Mouse (Mus musculus): Measurements from ENCODE around the gene Kiss1. TPM values are rescaled to one million over a fixed set of nuclear protein-coding genes. Genes with fewer than 3 reads are reported as not detected.
A peak's percentile ranks its signal among the peaks of the same experiment; 100 is the strongest.

The Kiss1 gene
- polyA plus RNA-seq, 1 experiment = not detected

DNA sequence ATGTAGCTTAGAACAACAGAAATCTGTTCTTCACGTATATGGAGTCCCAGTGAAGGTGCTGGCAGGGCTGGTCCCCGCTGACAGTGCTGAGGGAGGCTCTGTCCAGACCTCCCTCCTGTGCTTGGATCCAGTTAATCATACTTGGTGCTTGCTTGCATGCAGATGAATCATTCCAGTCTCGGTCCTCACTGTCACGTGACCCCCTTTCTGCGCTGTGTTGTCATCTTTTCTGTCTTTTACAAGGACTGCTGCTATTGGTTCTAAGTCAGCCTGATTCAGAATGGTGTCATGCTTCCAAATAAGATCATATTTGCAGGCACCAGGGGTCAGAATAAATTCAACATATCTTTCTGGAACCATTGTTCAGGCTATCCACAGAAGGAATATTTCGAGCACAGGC lies 29.8 kb upstream of the Kiss1 start:
- no peak overlapping the region for H3K27ac ChIP-seq (ENCODE audit: insufficient read depth, low read depth, low read length)
- H3K4me1 ChIP-seq (ENCODE audit: control insufficient read depth, insufficient read depth, low read length) = no peaks in the 10 kb centered on the region
- H3K4me3 ChIP-seq (ENCODE audit: insufficient read depth, low read length) = no peak overlapping the region
- TF ChIP-seq POLR2A (IDR thresholded peaks at IDR 0.05; ENCODE audit: borderline replicate concordance, low read depth, low read length) = no peak
- no peak for TF ChIP-seq CTCF (IDR thresholded peaks at IDR 0.05; ENCODE audit: low read depth, low read length)

GRCm38 (mm10) chr1:133292608-133293007 lies 29.1 kb upstream of the Kiss1 start:
- TF ChIP-seq CTCF (IDR thresholded peaks at IDR 0.05; ENCODE audit: low read depth, low read length) (no peak), POLR2A (IDR thresholded peaks at IDR 0.05; ENCODE audit: borderline replicate concordance, low read depth, low read length) (no peak)

GRCm38 (mm10) chr1:133296376-133296775 lies 25.3 kb upstream of the Kiss1 start:
- no peak overlapping the region for H3K27ac ChIP-seq (ENCODE audit: insufficient read depth, low read depth, low read length)
- no peak overlapping the region for H3K4me3 ChIP-seq (ENCODE audit: insufficient read depth, low read length)
- no peaks in the 10 kb centered on the region for H3K4me1 ChIP-seq (ENCODE audit: control insufficient read depth, insufficient read depth, low read length)
- TF ChIP-seq CTCF (IDR thresholded peaks at IDR 0.05; ENCODE audit: low read depth, low read length) (no peak), POLR2A (IDR thresholded peaks at IDR 0.05; ENCODE audit: borderline replicate concordance, low read depth, low read length) (no peak)

More at GRCm38 (mm10) chr1:133292608-133293007, 29.1 kb upstream of the Kiss1 start:
- Histone ChIP-seq H3K4me1 (ENCODE audit: control insufficient read depth, insufficient read depth, low read length) (no peaks in the 10 kb centered on the region), H3K27ac (ENCODE audit: insufficient read depth, low read depth, low read length) (no peak overlapping the region), H3K4me3 (ENCODE audit: insufficient read depth, low read length) (no peak overlapping the region)

- Histone ChIP-seq H3K4me3 (ENCODE audit: insufficient read depth, low read length) (no peak overlapping the region), H3K27ac (ENCODE audit: insufficient read depth, low read depth, low read length) (no peak overlapping the region), H3K4me1 (ENCODE audit: control insufficient read depth, insufficient read depth, low read length) (no peaks in the 10 kb centered on the region)
- no peak for TF ChIP-seq CTCF (IDR thresholded peaks at IDR 0.05; ENCODE audit: low read depth, low read length)
- no peak for TF ChIP-seq POLR2A (IDR thresholded peaks at IDR 0.05; ENCODE audit: borderline replicate concordance, low read depth, low read length)
Observed at GRCm38 (mm10) chr1:133298816-133299215, 22.9 kb upstream of the Kiss1 start.

GRCm38 (mm10) chr1:133302540-133302939 lies 19.1 kb upstream of the Kiss1 start:
- Histone ChIP-seq H3K4me1 (ENCODE audit: control insufficient read depth, insufficient read depth, low read length) (no peaks in the 10 kb centered on the region), H3K4me3 (ENCODE audit: insufficient read depth, low read length) (no peak overlapping the region), H3K27ac (ENCODE audit: insufficient read depth, low read depth, low read length) (no peak overlapping the region)
- TF ChIP-seq CTCF (IDR thresholded peaks at IDR 0.05; ENCODE audit: low read depth, low read length) = no peak
- no peak for TF ChIP-seq POLR2A (IDR thresholded peaks at IDR 0.05; ENCODE audit: borderline replicate concordance, low read depth, low read length)

DNA sequence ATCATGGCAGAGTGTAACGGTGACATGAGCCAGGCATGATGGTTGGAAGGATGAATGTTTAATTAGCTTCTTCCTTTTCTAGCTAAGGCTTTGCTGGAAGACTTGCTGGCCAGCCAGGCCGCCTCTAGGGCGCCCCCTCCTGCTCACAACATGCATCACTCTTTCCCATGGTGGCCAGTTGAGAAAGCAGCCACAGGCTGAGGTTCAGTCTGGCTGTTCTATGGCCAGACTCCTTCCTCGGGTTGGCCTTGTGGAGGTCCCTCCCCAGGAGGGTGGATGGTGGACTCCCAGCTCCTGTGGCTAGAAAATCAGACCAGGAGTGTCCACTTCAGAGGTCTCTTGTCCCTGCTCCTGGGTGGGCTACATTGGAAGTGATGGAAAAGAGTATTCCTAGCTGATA lies 14.8 kb upstream of the Kiss1 start:
- Histone ChIP-seq H3K27ac (ENCODE audit: insufficient read depth, low read depth, low read length) (no peak overlapping the region), H3K4me3 (ENCODE audit: insufficient read depth, low read length) (no peak overlapping the region), H3K4me1 (ENCODE audit: control insufficient read depth, insufficient read depth, low read length) (no peaks in the 10 kb centered on the region)
- TF ChIP-seq POLR2A (IDR thresholded peaks at IDR 0.05; ENCODE audit: borderline replicate concordance, low read depth, low read length) (no peak), CTCF (IDR thresholded peaks at IDR 0.05; ENCODE audit: low read depth, low read length) (peak; percentile 70)

DNA sequence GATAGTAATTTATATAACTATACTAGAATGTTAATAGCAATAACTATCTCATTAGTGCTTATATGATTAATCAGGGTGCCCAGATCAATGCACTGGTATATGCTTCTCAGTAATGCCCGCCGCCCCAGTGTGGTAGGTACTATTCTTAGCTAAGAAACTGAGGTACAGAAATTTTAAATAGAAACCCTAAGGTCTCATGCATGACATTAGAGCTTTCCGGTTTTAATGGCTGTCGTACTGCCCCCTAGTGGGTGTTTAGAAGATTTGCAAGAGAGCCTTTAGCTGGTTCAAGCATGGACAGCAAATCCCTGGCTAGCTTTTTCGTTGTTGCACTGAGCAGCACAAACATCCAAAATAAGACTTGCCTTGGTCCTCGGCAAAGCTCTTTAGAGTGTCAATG lies 14.4 kb upstream of the Kiss1 start:
- no peaks in the 10 kb centered on the region for H3K4me1 ChIP-seq (ENCODE audit: control insufficient read depth, insufficient read depth, low read length)
- no peak overlapping the region for H3K4me3 ChIP-seq (ENCODE audit: insufficient read depth, low read length)
- no peak overlapping the region for H3K27ac ChIP-seq (ENCODE audit: insufficient read depth, low read depth, low read length)
- TF ChIP-seq POLR2A (IDR thresholded peaks at IDR 0.05; ENCODE audit: borderline replicate concordance, low read depth, low read length) (no peak), CTCF (IDR thresholded peaks at IDR 0.05; ENCODE audit: low read depth, low read length) (no peak)

GRCm38 (mm10) chr1:133309652-133310267 lies 11.9 kb upstream of the Kiss1 start, which contains the start of gene Golt1a:
Gene Golt1a, plus strand, starts transcription at chr1:133309800.
- TF ChIP-seq POLR2A (IDR thresholded peaks at IDR 0.05; ENCODE audit: borderline replicate concordance, low read depth, low read length) (no peak), CTCF (IDR thresholded peaks at IDR 0.05; ENCODE audit: low read depth, low read length) (no peak)
- Histone ChIP-seq H3K4me3 (ENCODE audit: insufficient read depth, low read length) (no peak within 1 kb of the TSS), H3K27ac (ENCODE audit: insufficient read depth, low read depth, low read length) (no peak within 1 kb of the TSS)

GRCm38 (mm10) chr1:133311240-133311639 lies 10.4 kb upstream of the Kiss1 start:
- H3K27ac ChIP-seq (ENCODE audit: insufficient read depth, low read depth, low read length) = no peak overlapping the region
- H3K4me3 ChIP-seq (ENCODE audit: insufficient read depth, low read length) = no peak overlapping the region
- TF ChIP-seq CTCF (IDR thresholded peaks at IDR 0.05; ENCODE audit: low read depth, low read length) = no peak
- TF ChIP-seq POLR2A (IDR thresholded peaks at IDR 0.05; ENCODE audit: borderline replicate concordance, low read depth, low read length) = no peak
- no peaks in the 10 kb centered on the region for H3K4me1 ChIP-seq (ENCODE audit: control insufficient read depth, insufficient read depth, low read length)

More at GRCm38 (mm10) chr1:133309652-133310267, 11.9 kb upstream of the Kiss1 start, which contains the start of gene Golt1a:
- H3K4me1 ChIP-seq (ENCODE audit: control insufficient read depth, insufficient read depth, low read length) = no peaks in the 10 kb centered on the region

GRCm38 (mm10) chr1:133311946-133312345 lies 9.7 kb upstream of the Kiss1 start:
- Histone ChIP-seq H3K4me1 (ENCODE audit: control insufficient read depth, insufficient read depth, low read length) (no peaks in the 10 kb centered on the region), H3K27ac (ENCODE audit: insufficient read depth, low read depth, low read length) (no peak overlapping the region), H3K4me3 (ENCODE audit: insufficient read depth, low read length) (no peak overlapping the region)
- no peak for TF ChIP-seq POLR2A (IDR thresholded peaks at IDR 0.05; ENCODE audit: borderline replicate concordance, low read depth, low read length)
- TF ChIP-seq CTCF (IDR thresholded peaks at IDR 0.05; ENCODE audit: low read depth, low read length) = no peak

Data from bone marrow macrophage, adult 2 months (primary cell).